ENCODE assay signal across 10 mouse cellular contexts in genomic region chr6:94205926-94206325, GRCm38 (mm10).
DNase-seq lines count a peak whose midpoint lies in the region; ATAC-seq and TF ChIP-seq lines count a peak whose summit lies in the region.
"Had no signal": no experiment of that assay in that cellular context is flagged by ENCODE, and none has a peak within 500 bp of the region (broad histone marks: within the 10 kb centered on the region; RNA-seq: fewer than 3 reads in every experiment).

No protein-coding gene starts in this region.

- TF ChIP-seq CTCF in kidney, adult 2 months (conservative IDR thresholded peaks at IDR 0.05; ENCODE audit: insufficient read depth, insufficient read length, low read depth, low read length): no peak
- TF ChIP-seq CTCF in stomach, postnatal 0 days (IDR thresholded peaks at IDR 0.05; ENCODE audit: low read depth): no peak

- no peak overlapping the region for H3K27ac ChIP-seq in kidney, adult 2 months (ENCODE audit: insufficient read depth, low read depth, low read length)
- H3K27ac ChIP-seq in stomach, embryonic 14.5 days (ENCODE audit: low read length): peak overlapping the region; percentile 8; the same call in 1 of the 2 replicates
- H3K27ac ChIP-seq in stomach, postnatal 0 days (replicated peaks): no peak overlapping the region

- no peaks in the 10 kb centered on the region for H3K9me3 ChIP-seq in stomach, embryonic 14.5 days (ENCODE audit: control insufficient read depth, low read depth, low read length)
- H3K9me3 ChIP-seq in stomach, postnatal 0 days (ENCODE audit: control insufficient read depth, low read length): no peaks in the 10 kb centered on the region

- H3K36me3 ChIP-seq in kidney, adult 2 months (ENCODE audit: control insufficient read depth, insufficient read depth, low read length): no peaks in the 10 kb centered on the region
- H3K36me3 ChIP-seq in stomach, embryonic 14.5 days (ENCODE audit: control insufficient read depth, insufficient read depth, low read length): no peaks in the 10 kb centered on the region
- no peaks in the 10 kb centered on the region for H3K36me3 ChIP-seq in stomach, postnatal 0 days (ENCODE audit: control insufficient read depth, insufficient read depth, low read length)

- no peak for TF ChIP-seq EP300 in stomach, postnatal 0 days (optimal IDR thresholded peaks at IDR 0.05)

- peaks cover 12% of the 10 kb centered on the region; the same call in 1 of the 2 replicates for H3K4me1 ChIP-seq in kidney, adult 2 months (ENCODE audit: control insufficient read depth, insufficient read depth, low read length)
- peaks cover 16% of the 10 kb centered on the region for H3K4me1 ChIP-seq in stomach, embryonic 14.5 days (ENCODE audit: control insufficient read depth, insufficient read depth, low read length)
- H3K4me1 ChIP-seq in stomach, postnatal 0 days (replicated peaks; ENCODE audit: control insufficient read depth, insufficient read depth): no peaks in the 10 kb centered on the region

- no peak for ATAC-seq in stomach, embryonic 14.5 days (ENCODE audit: insufficient number of reproducible peaks, insufficient read depth, low FRiP score, low read depth)
- no peak for ATAC-seq in stomach, postnatal 0 days (ENCODE audit: low FRiP score, low TSS enrichment)

- peak; percentile 36 for DNase-seq in embryo, embryonic 10 days (ENCODE audit: low spot score)
- no peak for DNase-seq in embryo, embryonic 9.5 days (ENCODE audit: extremely low spot score)
- peak; percentile 23 for DNase-seq in kidney, adult 2 months
- DNase-seq in kidney, adult 11 months: no peak
- no peak for DNase-seq in stomach, postnatal 0 days (ENCODE audit: low spot score)
- DNase-seq in frontal cortex, postnatal 25 days (ENCODE audit: low spot score in 2 of 2): no peak
- DNase-seq in thymus, postnatal 36 days: no peak
- DNase-seq: lung, postnatal 36 days; thymus, postnatal 14 days had no signal

- TF ChIP-seq POLR2A in kidney, adult 2 months (IDR thresholded peaks at IDR 0.05; ENCODE audit: low read depth, low read length): no peak

- no peaks in the 10 kb centered on the region for H3K27me3 ChIP-seq in kidney, adult 2 months (replicated peaks; ENCODE audit: control insufficient read depth, insufficient read depth, low read length)
- H3K27me3 ChIP-seq in stomach, embryonic 14.5 days (ENCODE audit: control insufficient read depth, insufficient read depth, low read length): no peaks in the 10 kb centered on the region
- H3K27me3 ChIP-seq in stomach, postnatal 0 days (ENCODE audit: control insufficient read depth, insufficient read depth, low read length): no peaks in the 10 kb centered on the region

- no peak overlapping the region for H3K4me2 ChIP-seq in stomach, embryonic 14.5 days (replicated peaks; ENCODE audit: low read depth, low read length)
- H3K4me2 ChIP-seq in stomach, postnatal 0 days (replicated peaks; ENCODE audit: low read depth): no peak overlapping the region

- H3K4me3 ChIP-seq in kidney, adult 2 months (ENCODE audit: insufficient read depth, low read depth, low read length): no peak overlapping the region; the same call in 1 of the 2 replicates
- H3K4me3 ChIP-seq in stomach, embryonic 14.5 days (ENCODE audit: low read depth, low read length): no peak overlapping the region
- H3K4me3 ChIP-seq in stomach, postnatal 0 days (ENCODE audit: low read depth, low read length): no peak overlapping the region

- WGBS in kidney, adult 2 months: 46% methylated on average over 5 of the region's 5 CpGs
- 51% methylated on average over 5 of the region's 5 CpGs for WGBS in stomach, embryonic 14.5 days
- 58% methylated on average over 5 of the region's 5 CpGs for WGBS in stomach, postnatal 0 days

- no peak overlapping the region for H3K9ac ChIP-seq in stomach, embryonic 14.5 days (replicated peaks; ENCODE audit: low read depth, low read length)
- H3K9ac ChIP-seq in stomach, postnatal 0 days (ENCODE audit: low read length): no peak overlapping the region

Comparison
In these comparisons a context has a peak if more than half of its experiments do, and no peak if none do; other contexts are left out.
1. DNase-seq: peak in embryo, embryonic 10 days (single experiment) and kidney, adult 2 months (single experiment); none in embryo, embryonic 9.5 days (single experiment), kidney, adult 11 months (single experiment), stomach, postnatal 0 days (single experiment), frontal cortex, postnatal 25 days (0 of 2) and thymus, postnatal 36 days (0 of 2).